Mouse (Mus musculus): ENCODE measurements at regions not wholly inside any gene's neighbourhood (a gene's known extent, or its start where the extent isn't known, plus 50 kb on each side); places are given as distances from the start of the nearest gene placed in this dataset.
"Not testable (repeated sequence)": the region's sequence is repeated elsewhere in the genome, so short reads cannot be mapped to it uniquely, and the experiment has no call there.

GRCm38 (mm10) chr4:124395069-124395965 lies 215.3 kb downstream of the 3100002H09Rik start:
- DNase-seq (ENCODE audit: low read depth, low spot score) = no peak
- H3K27me3 ChIP-seq = peaks cover 7% of the 10 kb centered on the region
- ChIA-PET POLR2A (no interaction called here), CTCF (no interaction called here)
- no peak for ATAC-seq
- TF ChIP-seq CTCF (IDR thresholded peaks at IDR 0.05) = no peak
- in situ Hi-C loops (cut with MboI; ENCODE audit: low pct_unique_long_range_greater_than_20kb) = no loop called here

- ChIA-PET POLR2A (no interaction called here), CTCF (no interaction called here)
- TF ChIP-seq CTCF (IDR thresholded peaks at IDR 0.05) = no peak
- ATAC-seq (no peak), DNase-seq (ENCODE audit: low read depth, low spot score) (no peak)
- in situ Hi-C loops (cut with MboI; ENCODE audit: low pct_unique_long_range_greater_than_20kb) = no loop called here
- peaks cover 7% of the 10 kb centered on the region for H3K27me3 ChIP-seq
Measured at GRCm38 (mm10) chr4:124393595-124393994, 217.0 kb downstream of the 3100002H09Rik start.

- in situ Hi-C loops (cut with MboI; ENCODE audit: low pct_unique_long_range_greater_than_20kb) = no loop called here
Measured at GRCm38 (mm10) chr4:124389067-124389466, 221.5 kb downstream of the 3100002H09Rik start.

GRCm38 (mm10) chr4:124385106-124386055 lies 225.2 kb downstream of the 3100002H09Rik start:
- ChIA-PET POLR2A (no interaction called here), CTCF (no interaction called here)
- no peaks in the 10 kb centered on the region for H3K27me3 ChIP-seq
- no peak for ATAC-seq
- in situ Hi-C loops (cut with MboI; ENCODE audit: low pct_unique_long_range_greater_than_20kb) = no loop called here
- TF ChIP-seq CTCF (IDR thresholded peaks at IDR 0.05) = no peak
- DNase-seq (ENCODE audit: low read depth, low spot score) = no peak

More at GRCm38 (mm10) chr4:124389067-124389466, 221.5 kb downstream of the 3100002H09Rik start:
- peaks cover 3% of the 10 kb centered on the region for H3K27me3 ChIP-seq
- ATAC-seq = no peak
- DNase-seq (ENCODE audit: low read depth, low spot score) = no peak
- POLR2A ChIA-PET = no interaction called here
- TF ChIP-seq CTCF (IDR thresholded peaks at IDR 0.05) = no peak
- CTCF ChIA-PET = no interaction called here

GRCm38 (mm10) chr4:124376504-124376903 lies 234.1 kb downstream of the 3100002H09Rik start:
- no peak for TF ChIP-seq CTCF (IDR thresholded peaks at IDR 0.05)
- POLR2A ChIA-PET = no interaction called here
- ATAC-seq (no peak), DNase-seq (ENCODE audit: low read depth, low spot score) (no peak)
- no peaks in the 10 kb centered on the region for H3K27me3 ChIP-seq
- CTCF ChIA-PET = no interaction called here
- in situ Hi-C loops (cut with MboI; ENCODE audit: low pct_unique_long_range_greater_than_20kb) = no loop called here

GRCm38 (mm10) chr4:124375581-124375980 lies 235.0 kb downstream of the 3100002H09Rik start:
- POLR2A ChIA-PET = no interaction called here
- in situ Hi-C loops (cut with MboI; ENCODE audit: low pct_unique_long_range_greater_than_20kb) = no loop called here
- no peak for DNase-seq (ENCODE audit: low read depth, low spot score)
- no peaks in the 10 kb centered on the region for H3K27me3 ChIP-seq
- no peak for TF ChIP-seq CTCF (IDR thresholded peaks at IDR 0.05)
- CTCF ChIA-PET = no interaction called here
- ATAC-seq = no peak

GRCm38 (mm10) chr4:124368831-124369230 lies 241.8 kb downstream of the 3100002H09Rik start:
- no peak for ATAC-seq
- no peak for DNase-seq (ENCODE audit: low read depth, low spot score)
- TF ChIP-seq CTCF (IDR thresholded peaks at IDR 0.05) = no peak
- POLR2A ChIA-PET = no interaction called here
- CTCF ChIA-PET = no interaction called here
- in situ Hi-C loops (cut with MboI; ENCODE audit: low pct_unique_long_range_greater_than_20kb) = no loop called here
- H3K27me3 ChIP-seq = no peaks in the 10 kb centered on the region

- POLR2A ChIA-PET = no interaction called here
- in situ Hi-C loops (cut with MboI; ENCODE audit: low pct_unique_long_range_greater_than_20kb) = no loop called here
- CTCF ChIA-PET = no interaction called here
- DNase-seq (ENCODE audit: low read depth, low spot score) (no peak), ATAC-seq (no peak)
- no peaks in the 10 kb centered on the region for H3K27me3 ChIP-seq
- no peak for TF ChIP-seq CTCF (IDR thresholded peaks at IDR 0.05)
Measured at GRCm38 (mm10) chr4:124368085-124368484, 242.5 kb downstream of the 3100002H09Rik start.

GRCm38 (mm10) chr4:124360578-124360908 lies 250.1 kb downstream of the 3100002H09Rik start:
- H3K27me3 ChIP-seq = peaks cover 8% of the 10 kb centered on the region
- in situ Hi-C loops (cut with MboI; ENCODE audit: low pct_unique_long_range_greater_than_20kb) = no loop called here
- ChIA-PET CTCF (no interaction called here), POLR2A (no interaction called here)
- DNase-seq (ENCODE audit: low read depth, low spot score) = no peak
- no peak for TF ChIP-seq CTCF (IDR thresholded peaks at IDR 0.05)
- ATAC-seq = no peak

- H3K27me3 ChIP-seq = peaks cover 8% of the 10 kb centered on the region
- in situ Hi-C loops (cut with MboI; ENCODE audit: low pct_unique_long_range_greater_than_20kb) = no loop called here
- DNase-seq (ENCODE audit: low read depth, low spot score) (no peak), ATAC-seq (no peak)
- ChIA-PET POLR2A (no interaction called here), CTCF (no interaction called here)
- no peak for TF ChIP-seq CTCF (IDR thresholded peaks at IDR 0.05)
Measured at GRCm38 (mm10) chr4:124359707-124360577, 250.7 kb downstream of the 3100002H09Rik start.

- in situ Hi-C loops (cut with MboI; ENCODE audit: low pct_unique_long_range_greater_than_20kb); H3K27me3 ChIP-seq; POLR2A ChIA-PET; ATAC-seq; DNase-seq (ENCODE audit: low read depth, low spot score); CTCF ChIA-PET: not testable (repeated sequence)
Measured at GRCm38 (mm10) chr4:124358456-124358855, 252.1 kb downstream of the 3100002H09Rik start.
